Mouse (Mus musculus): ENCODE measurements around the gene Ccdc159.

DNA sequence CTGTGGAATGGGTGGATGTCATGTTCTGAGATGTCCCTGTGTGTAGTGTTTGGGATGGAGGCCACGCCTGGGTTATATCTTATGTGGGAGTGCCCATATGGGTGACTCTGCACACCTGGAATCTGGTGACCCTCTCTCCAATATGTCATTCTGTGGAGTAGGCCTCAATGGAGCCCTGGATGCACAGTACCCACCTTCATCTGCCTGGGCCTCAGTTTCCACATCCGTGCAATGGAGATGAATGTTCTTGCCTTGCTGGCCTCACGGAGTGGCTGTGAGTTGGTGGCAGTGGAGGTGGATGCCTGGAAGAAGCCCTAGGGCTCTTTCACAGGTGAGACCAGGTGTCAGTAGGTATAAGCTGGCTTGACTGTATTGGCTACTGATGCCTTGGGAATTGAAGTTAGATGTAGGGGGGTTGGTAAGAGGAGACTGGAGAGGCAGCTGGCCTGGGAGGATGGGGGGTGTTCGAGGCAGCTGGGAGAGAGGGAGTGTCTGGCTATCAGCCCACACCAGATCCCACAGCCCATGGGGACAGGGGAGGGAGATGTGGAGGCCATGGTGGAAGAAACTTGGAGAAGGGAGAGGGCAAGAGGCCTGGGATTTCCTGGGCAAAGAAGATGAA is 11.1 kb downstream of the Ccdc159 start:
- no peak for TF ChIP-seq CTCF (IDR thresholded peaks at IDR 0.05; ENCODE audit: borderline replicate concordance, insufficient read depth, low read depth, low read length)
- no peak for TF ChIP-seq POLR2A (IDR thresholded peaks at IDR 0.05; ENCODE audit: borderline replicate concordance, insufficient read depth, low read length)
